Mouse (Mus musculus) urinary bladder, postnatal 14 days (tissue): ENCODE measurements at regions not wholly inside any gene's neighbourhood (a gene's known extent, or its start where the extent isn't known, plus 50 kb on each side); places are given as distances from the start of the nearest gene placed in this dataset.

ENCODE experiments used
- DNase-seq: peaks from one replicate; pipeline ENCODE4 v3.0.0; 2021; ENCODE audit warnings: low spot score

DNA sequence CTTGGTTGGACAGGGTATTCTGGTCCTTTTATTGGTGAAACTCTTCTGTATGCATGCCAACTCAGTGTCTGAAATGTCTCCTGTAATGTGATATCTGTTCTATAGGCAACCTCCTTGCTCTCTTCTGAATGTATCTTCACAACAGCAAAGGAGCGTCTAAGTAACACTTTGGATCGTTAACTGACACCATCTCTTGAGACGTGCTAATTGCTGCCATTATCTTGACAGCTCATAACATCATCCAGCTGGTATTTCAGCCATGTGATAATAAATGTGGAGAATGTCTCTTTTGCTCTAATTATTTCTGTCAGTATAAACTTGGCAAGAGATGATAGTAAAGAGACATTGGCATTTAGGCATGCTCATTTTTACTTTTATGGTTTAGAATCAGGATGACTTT lies 68.8 kb upstream of the Col8a1 start:
- DNase-seq: no peak

GRCm38 (mm10) chr16:57845416-57845815 lies 90.9 kb upstream of the Col8a1 start:
- DNase-seq: no peak

GRCm38 (mm10) chr16:57846386-57846785 lies 91.8 kb upstream of the Col8a1 start:
- no peak for DNase-seq

- no peak for DNase-seq
Observed at GRCm38 (mm10) chr16:57851854-57852253, 97.3 kb upstream of the Col8a1 start.

GRCm38 (mm10) chr16:57852838-57853460 lies 98.4 kb upstream of the Col8a1 start:
- no peak for DNase-seq

DNA sequence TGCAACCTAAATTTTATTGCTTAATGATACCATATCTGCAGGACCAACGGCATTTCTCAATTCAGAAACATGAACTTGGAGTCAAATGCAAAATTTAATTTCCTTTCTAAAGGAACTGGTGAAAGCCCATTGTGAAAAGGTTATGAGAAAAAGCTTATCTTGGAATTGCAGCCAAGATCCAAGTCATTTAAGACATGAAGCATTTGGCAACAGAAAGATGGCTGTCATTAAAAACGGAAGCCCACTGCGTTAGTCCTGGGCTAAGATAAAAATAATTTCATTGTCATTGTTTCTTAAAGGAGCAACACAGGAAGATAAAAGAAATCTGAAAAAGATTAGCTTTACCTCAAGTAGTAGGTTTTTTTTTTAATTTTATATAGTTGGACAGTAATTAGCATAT lies 99.2 kb upstream of the Col8a1 start:
- no peak for DNase-seq

DNA sequence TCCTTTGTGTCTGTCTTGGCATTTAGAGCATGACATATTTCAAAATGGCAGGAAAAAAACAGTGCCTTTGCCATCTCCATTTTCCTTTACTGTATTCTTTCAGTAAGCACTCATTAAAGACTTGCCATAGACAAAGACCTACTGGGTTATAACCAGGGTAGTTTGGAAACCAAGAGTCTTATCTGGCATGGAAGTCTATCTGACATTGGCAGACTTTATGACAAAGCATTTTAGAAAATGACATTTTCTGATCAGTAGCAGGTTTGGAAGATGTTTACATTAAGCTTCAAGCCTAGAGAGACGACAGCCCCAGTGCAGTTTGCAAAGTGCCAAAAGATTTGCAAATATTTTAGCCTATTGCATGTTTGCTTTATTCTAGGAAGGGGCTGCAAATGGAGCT lies 102.5 kb upstream of the Col8a1 start:
- no peak for DNase-seq

DNA sequence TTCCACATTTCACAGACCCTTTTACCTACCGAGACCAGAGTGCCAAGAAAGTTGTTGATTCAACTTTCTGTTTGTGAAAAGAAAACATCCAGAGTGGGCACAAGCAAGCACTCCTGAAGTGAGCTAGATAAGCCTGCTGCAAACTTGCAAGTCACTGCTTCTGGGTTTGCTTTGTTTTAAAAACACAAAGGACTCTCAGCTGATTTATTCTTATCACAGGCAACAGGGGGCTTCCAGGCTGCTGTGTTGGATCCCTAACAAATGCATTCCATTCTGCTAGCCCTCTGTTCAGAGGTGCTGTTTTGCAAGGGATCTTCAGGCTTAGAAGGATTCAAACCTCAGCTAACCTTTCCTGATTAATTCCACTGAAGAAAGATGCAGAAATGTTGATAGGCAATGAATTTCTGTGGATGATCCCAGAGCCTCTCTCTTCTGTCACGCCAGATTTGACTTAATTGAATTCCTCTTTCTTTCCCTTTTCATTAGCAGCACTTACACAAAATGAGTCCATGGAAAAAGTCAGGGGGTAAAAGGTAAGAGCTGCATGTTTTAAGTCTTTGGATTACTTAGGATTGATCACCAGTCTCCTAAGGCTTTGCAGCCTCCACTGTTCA lies 103.7 kb upstream of the Col8a1 start:
- DNase-seq: no peak

DNA sequence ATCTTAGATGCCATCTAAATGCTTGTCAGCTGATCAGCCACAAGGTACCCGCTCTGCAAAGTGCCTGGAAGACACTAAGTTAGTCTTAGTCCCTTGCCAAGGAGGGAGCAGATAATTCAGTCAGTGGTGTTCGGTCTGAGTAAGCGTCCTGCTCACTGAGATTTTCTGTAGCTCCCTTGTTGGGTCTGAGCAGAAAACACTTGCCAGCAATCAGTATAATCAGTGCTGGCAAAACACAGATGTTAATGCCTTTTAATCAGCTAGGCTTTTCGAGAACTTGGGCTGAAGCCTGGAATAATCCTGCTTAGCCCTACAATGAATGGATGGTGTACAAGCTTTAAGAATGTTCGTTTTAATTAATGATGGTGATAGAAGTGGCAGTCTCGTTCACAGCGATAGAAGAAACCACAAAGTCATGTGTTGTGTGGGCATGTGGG lies 104.2 kb upstream of the Col8a1 start:
- no peak for DNase-seq

DNA sequence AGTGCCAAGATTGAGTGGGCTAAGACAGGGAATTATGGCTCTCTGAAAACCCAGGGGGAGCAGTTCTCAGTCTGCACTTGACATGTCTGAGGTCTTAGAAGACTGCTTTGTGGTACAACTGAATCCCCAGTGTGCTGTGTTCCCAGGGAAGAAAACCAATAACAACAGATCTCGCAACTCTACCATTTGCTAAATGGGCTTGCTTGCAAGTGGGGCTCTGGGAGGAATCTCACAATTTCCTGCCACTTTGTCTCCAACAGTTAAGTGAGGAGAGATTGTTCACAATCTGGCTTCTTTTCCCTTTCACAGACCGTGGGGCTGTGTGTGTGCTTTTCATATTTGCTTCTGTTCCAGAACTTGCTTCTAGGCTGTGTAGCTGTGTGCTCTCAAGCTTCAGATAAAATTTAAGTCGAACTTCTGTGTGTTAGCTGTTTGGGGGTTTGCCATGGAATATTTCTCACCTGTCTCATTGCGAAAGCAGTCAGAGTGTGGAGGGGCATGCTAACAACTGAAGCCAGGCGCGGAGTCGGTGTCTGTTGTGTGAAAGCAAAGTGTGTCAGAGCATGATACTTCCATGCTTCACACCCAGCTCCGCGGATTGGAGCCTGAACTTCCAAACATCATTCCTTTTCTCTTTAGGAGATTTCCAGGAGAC lies 108.8 kb upstream of the Col8a1 start:
- no peak for DNase-seq

- DNase-seq: no peak
Observed at GRCm38 (mm10) chr16:57876857-57877256, 122.3 kb upstream of the Col8a1 start.

DNA sequence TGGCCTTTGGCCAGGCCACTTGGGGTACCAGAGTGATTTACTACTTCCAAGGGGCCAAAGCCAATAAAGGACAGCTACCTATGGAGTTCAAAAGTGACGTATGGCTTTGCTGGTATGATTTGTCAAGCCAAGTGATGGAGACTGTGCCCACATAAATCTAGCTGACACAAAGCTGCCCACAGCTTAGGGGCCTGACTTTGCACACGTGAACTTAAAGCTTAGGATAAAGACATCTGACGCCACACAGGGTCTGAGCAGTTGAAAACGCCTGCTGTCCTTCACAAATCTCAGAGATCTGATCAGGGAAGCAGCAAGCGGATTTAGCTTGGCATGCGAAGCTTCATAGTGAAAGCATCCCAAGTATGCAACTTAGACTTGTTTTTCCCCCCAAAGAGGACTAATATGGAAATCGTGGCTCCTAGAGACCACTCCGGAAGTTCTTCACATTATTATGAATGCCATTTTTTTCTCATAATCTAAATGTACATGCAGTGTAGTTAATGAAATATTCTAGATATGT lies 127.1 kb upstream of the Col8a1 start:
- no peak for DNase-seq

DNA sequence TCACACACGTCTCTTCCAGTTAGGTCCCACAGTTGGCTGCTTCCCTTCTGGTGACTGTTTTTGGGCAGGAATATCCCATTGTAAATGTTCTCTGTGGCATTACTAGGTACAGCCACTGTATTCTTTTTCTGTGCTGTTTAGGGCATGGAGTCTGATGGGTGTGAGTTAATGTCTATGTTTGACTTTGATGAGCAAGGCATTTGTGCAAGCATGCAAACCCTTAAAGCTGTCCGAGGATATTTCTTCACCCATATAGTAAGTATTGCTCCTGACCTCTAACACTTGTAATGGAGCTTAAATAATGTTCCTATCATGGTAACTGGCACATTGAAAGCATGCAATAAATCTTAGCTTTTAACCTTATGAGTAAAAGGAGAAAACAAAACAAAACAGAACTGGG lies 133.6 kb upstream of the Col8a1 start:
- no peak for DNase-seq

GRCm38 (mm10) chr16:57888553-57888952 lies 134.0 kb upstream of the Col8a1 start:
- no peak for DNase-seq

DNA sequence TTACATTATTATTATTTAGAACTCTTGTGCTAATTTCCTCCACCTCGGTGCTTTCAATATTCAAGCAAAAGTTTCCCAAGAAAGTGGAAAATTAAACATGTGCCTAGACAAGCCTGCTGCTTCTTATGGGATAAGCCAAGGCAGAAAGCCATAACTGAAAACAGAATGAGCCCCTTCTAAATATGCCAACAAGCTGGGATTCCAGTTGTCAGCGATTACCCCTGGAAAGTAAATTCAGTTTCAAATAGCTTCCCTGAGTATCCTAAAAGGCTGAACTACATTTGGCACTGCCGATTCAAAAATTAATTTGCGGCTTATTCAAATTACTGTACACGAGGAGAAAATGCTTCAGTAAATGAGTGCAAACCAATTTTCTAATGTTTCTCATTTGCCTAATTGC lies 135.6 kb upstream of the Col8a1 start:
- no peak for DNase-seq

GRCm38 (mm10) chr16:57893111-57893510 lies 138.6 kb upstream of the Col8a1 start:
- DNase-seq: no peak

GRCm38 (mm10) chr16:57893698-57894352 lies 139.3 kb upstream of the Col8a1 start:
- DNase-seq: no peak

- no peak for DNase-seq
Observed at GRCm38 (mm10) chr16:57901006-57901405, 146.5 kb upstream of the Col8a1 start.

DNA sequence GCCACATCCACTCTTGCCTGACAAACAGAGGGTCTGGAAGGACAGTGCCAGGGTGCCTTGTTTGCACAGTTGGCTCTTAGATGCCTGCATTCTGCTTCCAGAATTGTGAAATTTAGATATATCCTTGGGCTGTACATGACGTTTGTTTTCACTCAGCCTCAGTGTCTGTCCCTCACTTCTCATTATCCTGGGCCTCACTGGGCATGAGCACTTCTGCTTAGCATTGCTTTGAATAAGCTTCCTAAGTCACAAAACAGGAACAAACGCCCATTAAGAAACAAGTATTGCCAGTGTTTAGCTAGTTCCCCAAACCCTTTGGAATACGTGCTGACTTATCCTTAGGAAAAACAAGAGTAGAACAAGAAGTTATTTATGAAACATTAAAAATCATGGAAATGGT lies 148.0 kb upstream of the Col8a1 start:
- no peak for DNase-seq

DNA sequence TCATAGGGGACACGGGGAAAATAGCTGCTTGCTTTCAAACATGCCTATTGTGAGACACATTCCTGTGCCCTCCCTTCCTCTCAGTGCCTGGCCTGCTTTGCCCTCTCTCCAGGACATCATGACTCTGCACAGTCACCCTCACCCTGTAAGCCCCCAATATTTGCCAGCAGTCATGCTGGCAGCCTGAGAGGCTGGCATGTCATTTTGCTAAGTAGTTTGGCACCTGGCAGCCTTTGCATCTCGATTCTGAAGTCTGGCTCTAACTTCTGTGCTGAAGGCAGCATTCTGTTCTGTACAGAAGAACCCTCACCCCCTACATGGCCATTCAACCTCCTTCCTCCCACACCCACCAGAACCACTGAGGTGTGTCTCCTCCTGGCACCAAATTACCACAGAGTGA lies 157.5 kb upstream of the Col8a1 start:
- DNase-seq: no peak

DNA sequence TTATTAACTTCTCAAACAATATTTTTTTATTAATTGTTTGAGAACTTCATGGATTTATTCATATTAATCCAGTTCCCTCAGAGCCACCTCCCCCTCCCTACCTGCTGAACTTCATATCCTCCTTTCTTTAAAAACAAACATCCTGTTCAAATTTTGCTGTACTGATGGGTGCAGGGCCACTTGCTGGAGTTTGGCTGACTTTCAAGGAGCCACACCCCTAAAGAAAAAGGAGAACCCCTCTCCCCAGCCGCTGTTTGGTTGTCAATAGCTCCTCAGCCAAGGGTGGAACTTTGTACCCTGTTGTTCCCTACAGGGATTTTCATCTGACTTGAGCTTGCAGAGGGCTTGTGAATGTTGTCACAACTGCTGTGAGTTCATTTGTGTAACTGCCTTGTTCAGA lies 160.0 kb upstream of the Col8a1 start:
- no peak for DNase-seq

GRCm38 (mm10) chr16:57915451-57915850 lies 160.9 kb upstream of the Col8a1 start:
- no peak for DNase-seq
